Mouse (Mus musculus): ENCODE data around the gene Jmjd8.

Jmjd8 gene

GRCm38 (mm10) chr17:25877025-25877424, 48.4 kb downstream of the Jmjd8 start:
- no peak for DNase-seq (ENCODE audit: extremely low read depth, low read depth, low spot score)

DNA sequence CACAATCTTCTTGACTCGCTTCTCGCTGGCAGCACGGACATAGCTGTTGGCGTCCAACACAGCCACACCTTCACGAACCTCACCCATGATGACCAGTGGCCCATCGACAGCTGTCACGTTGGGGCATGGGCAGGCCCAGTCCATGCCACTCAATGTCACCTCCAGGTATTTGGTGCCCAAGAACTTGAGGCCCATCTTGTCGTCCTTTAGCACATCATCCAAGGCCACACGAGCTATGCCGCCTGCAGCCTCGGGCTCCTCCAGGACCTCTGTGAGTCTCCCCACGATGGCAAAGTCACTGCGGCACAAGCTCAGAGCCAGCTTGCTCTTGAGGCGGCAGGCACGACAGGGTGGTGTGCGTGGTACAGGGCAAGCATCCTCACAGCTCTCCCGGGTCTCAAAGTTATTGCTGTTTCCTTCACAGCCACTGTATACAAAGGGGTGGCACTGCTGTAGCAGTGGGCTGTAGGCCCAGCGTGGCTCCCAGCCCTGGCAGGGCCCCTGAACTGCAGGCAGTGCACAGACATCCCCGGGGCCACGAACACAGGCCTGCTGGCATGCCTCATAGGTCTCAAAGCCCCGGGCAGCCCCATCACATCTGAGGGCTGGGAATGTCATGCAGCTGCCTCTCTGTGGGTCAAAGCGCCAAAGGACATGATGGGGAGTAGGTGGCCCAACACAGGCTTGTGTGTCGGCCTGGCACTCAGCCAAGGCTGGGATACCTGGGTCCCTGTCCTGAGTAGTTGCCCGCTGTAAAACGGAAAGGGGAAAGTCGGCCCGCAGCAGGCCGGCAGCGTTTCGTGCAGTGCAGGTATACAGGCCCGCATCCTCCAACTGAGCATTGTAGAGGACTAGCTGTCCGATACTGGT, 49.3 kb downstream of the Jmjd8 start:
- DNase-seq (ENCODE audit: extremely low read depth, low read depth, low spot score): no peak

DNA sequence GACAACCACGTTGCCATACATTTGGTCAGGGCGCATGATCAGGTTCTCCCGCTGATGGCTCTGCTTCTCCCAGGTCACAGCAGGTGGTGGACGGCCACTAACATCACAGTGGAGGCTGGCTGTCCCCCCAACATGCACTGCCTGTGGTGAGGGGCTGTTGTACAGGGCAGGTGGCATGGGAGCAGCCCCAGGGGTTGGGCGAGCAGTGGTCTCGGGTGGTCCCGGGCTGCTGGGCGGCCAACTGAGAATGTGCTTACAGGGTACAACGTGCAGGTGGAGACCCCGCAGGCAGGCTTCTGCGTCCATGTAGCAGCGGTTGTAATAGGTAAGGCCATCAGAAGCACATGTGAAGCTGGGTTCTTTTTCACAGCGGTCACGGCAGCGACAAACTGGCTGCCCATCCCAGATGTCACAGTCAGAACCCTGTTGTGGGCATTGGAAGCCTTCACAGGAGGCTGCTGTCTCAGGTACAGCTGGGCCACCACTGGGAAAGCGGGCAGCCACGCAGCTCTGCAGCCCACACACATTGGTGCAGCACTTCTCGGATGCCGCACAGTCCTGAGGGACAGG, 50.0 kb downstream of the Jmjd8 start:
- DNase-seq (ENCODE audit: extremely low read depth, low read depth, low spot score): no peak

- DNase-seq (ENCODE audit: extremely low read depth, low read depth, low spot score): no peak
Observed at GRCm38 (mm10) chr17:25879261-25879660, 50.6 kb downstream of the Jmjd8 start.

DNA sequence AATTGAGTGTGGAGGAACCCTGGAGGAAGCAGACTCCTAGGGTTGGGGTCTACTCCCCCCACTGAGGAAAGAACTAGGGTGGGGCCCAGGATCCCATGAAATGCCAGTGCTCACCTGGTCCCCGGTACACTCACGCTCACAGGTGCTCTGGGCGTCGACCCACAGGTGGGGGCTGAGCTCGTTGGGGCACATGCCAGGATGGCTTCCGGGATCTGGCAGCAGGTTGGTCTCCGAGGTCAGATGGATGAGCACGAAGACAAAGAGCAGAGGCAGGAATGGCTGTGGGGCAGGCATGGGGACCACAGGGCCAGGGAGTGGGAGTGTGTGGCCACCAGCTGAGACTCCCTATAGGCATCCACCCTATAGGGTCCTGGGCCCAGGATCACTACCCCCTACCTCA, 51.1 kb downstream of the Jmjd8 start:
- DNase-seq (ENCODE audit: extremely low read depth, low read depth, low spot score): no peak

- peak; percentile 97 for DNase-seq (ENCODE audit: extremely low read depth, low read depth, low spot score)
Observed at GRCm38 (mm10) chr17:25880196-25880910, 51.7 kb downstream of the Jmjd8 start, which contains the start of gene Wfikkn1. Wfikkn1 (minus strand) TSS chr17:25880858.

DNA sequence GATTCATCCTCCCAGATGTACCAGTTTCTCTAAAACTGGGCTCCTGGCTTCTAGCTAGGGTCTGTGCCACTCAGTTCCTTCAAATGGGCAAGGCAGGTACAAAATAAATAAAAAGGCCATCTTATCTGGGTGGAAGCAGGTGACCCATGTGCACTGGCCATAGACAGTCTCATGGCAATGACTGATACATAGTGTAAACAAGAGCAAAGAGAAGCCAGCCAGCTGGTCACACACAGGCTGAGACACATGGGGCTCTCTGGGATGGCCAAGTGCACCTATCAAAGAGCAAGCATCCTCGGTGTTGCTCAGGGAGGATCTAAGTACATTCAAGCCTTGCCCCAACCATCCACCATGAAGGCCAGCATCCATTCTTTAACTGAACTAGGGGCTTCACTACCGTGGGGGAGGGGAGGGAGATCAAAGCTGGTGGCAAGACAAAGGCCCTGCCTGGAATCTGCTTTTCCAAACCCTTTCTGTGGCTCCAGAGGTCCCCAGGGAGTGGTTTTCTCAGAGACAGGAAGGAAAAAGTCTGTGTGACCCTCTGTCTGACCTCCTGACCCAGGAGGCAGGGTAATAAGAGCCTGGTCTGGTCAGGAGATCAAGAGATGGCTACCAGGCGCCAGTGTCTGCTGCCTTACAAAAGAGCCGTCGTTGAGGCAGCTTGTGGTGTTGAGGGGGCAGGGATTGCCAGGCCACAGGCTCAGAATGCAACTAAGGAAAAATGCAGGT, 52.4 kb downstream of the Jmjd8 start:
- no peak for DNase-seq (ENCODE audit: extremely low read depth, low read depth, low spot score)

Measured in fat pad, adult 2 months (tissue).